7 mouse cellular contexts compared by ENCODE assay signal in the genomic region with DNA sequence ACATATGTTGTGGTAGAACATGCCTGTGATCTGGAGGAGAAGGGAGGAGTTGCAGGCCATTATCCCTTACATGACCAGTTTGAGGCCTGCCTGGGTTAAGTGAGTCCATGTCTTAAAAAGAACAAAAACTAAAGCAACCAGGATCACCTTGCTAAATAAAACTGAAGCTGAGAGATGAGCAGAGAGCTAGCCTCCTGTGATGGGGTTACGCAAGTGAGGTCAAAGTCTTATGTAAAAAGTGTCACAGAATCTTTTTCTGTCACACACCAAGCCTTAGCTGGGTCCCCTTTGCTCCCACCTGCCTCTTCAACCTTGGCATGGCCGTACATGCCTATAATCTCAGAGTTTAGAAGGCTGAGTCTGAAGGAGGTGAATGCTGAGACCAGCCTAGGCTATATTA. TPM values are rescaled to one million over a fixed set of nuclear protein-coding genes. Genes with fewer than 3 reads are reported as not detected.
DNase-seq lines count a peak whose midpoint lies in the region; ATAC-seq and TF ChIP-seq lines count a peak whose summit lies in the region.

No protein-coding gene starts in this region.

- no peak overlapping the region; the same call in 1 of the 2 replicates for H3K9ac ChIP-seq in lung, embryonic 14.5 days
- H3K9ac ChIP-seq in forebrain, embryonic 16.5 days (replicated peaks; ENCODE audit: low read depth, low read length) = no peak overlapping the region
- H3K9ac ChIP-seq in limb, embryonic 15.5 days = no peak overlapping the region
- H3K9ac ChIP-seq in stomach, embryonic 15.5 days = no peak overlapping the region

- no peak for TF ChIP-seq CTCF in lung, embryonic 14.5 days (IDR thresholded peaks at IDR 0.05; ENCODE audit: low read depth)

- whole genome bisulfite sequencing in lung, embryonic 14.5 days = 73% methylated on average over 2 of the region's 2 CpGs
- 82% methylated on average over 2 of the region's 2 CpGs for WGBS in forebrain, embryonic 16.5 days
- 82% methylated on average over 2 of the region's 2 CpGs for WGBS in limb, embryonic 15.5 days
- WGBS in stomach, embryonic 15.5 days = 78% methylated on average over 2 of the region's 2 CpGs

- H3K27me3 ChIP-seq in lung, embryonic 14.5 days (ENCODE audit: insufficient read depth, low read length) = no peaks in the 10 kb centered on the region
- H3K27me3 ChIP-seq in forebrain, embryonic 16.5 days (replicated peaks; ENCODE audit: control insufficient read depth, insufficient read depth, low read length) = no peaks in the 10 kb centered on the region
- no peaks in the 10 kb centered on the region for H3K27me3 ChIP-seq in limb, embryonic 15.5 days
- no peaks in the 10 kb centered on the region for H3K27me3 ChIP-seq in stomach, embryonic 15.5 days (replicated peaks)

- H3K4me3 ChIP-seq in lung, embryonic 14.5 days (ENCODE audit: low read depth, low read length) = peak overlapping the region; percentile 68; the same call in 1 of the 2 replicates
- H3K4me3 ChIP-seq in forebrain, embryonic 16.5 days (replicated peaks; ENCODE audit: low read length) = no peak overlapping the region
- H3K4me3 ChIP-seq in limb, embryonic 15.5 days = peak overlapping the region; percentile 79
- peak overlapping the region; percentile 75 for H3K4me3 ChIP-seq in stomach, embryonic 15.5 days (replicated peaks)

- peaks cover 6% of the 10 kb centered on the region; the same call in 1 of the 2 replicates for H3K4me1 ChIP-seq in lung, embryonic 14.5 days (ENCODE audit: insufficient read depth)
- peaks cover 16% of the 10 kb centered on the region for H3K4me1 ChIP-seq in forebrain, embryonic 16.5 days (replicated peaks; ENCODE audit: control insufficient read depth, insufficient read depth, low read length)
- H3K4me1 ChIP-seq in limb, embryonic 15.5 days = peaks cover 19% of the 10 kb centered on the region
- peaks cover 11% of the 10 kb centered on the region; the same call in 1 of the 2 replicates for H3K4me1 ChIP-seq in stomach, embryonic 15.5 days

- H3K4me2 ChIP-seq in lung, embryonic 14.5 days = peak overlapping the region; percentile 80
- H3K4me2 ChIP-seq in forebrain, embryonic 16.5 days (ENCODE audit: low read length) = peak overlapping the region; percentile 66
- H3K4me2 ChIP-seq in limb, embryonic 15.5 days = peak overlapping the region; percentile 74
- H3K4me2 ChIP-seq in stomach, embryonic 15.5 days = peak overlapping the region; percentile 78

- ATAC-seq in lung, embryonic 14.5 days (ENCODE audit: insufficient read depth) = no peak
- no peak for ATAC-seq in forebrain, embryonic 16.5 days
- no peak for ATAC-seq in limb, embryonic 15.5 days (ENCODE audit: insufficient number of reproducible peaks, low FRiP score, low TSS enrichment, low read depth)
- ATAC-seq in stomach, embryonic 15.5 days (ENCODE audit: insufficient read depth, low FRiP score, low read depth) = no peak

- H3K36me3 ChIP-seq in lung, embryonic 14.5 days (ENCODE audit: insufficient read depth) = no peaks in the 10 kb centered on the region
- no peaks in the 10 kb centered on the region for H3K36me3 ChIP-seq in forebrain, embryonic 16.5 days (ENCODE audit: control insufficient read depth, insufficient read depth)
- H3K36me3 ChIP-seq in limb, embryonic 15.5 days = peaks cover 20% of the 10 kb centered on the region; the same call in 1 of the 2 replicates
- H3K36me3 ChIP-seq in stomach, embryonic 15.5 days = no peaks in the 10 kb centered on the region

- no peak overlapping the region for H3K27ac ChIP-seq in lung, embryonic 14.5 days (ENCODE audit: low read depth)
- no peak overlapping the region for H3K27ac ChIP-seq in forebrain, embryonic 16.5 days (ENCODE audit: low read length)
- 0 out of 2 replicates have a peak overlapping the region, but pooled peaks have one; percentile 87 for H3K27ac ChIP-seq in limb, embryonic 15.5 days
- H3K27ac ChIP-seq in stomach, embryonic 15.5 days = no peak overlapping the region

- no peak for DNase-seq in lung, embryonic 14.5 days
- no peak for DNase-seq in lung, postnatal 36 days
- DNase-seq in thymus, postnatal 25 days = no peak
- no peak for DNase-seq in natural killer cell, adult 2 months (ENCODE audit: low spot score in 2 of 2)

- H3K9me3 ChIP-seq in lung, embryonic 14.5 days (ENCODE audit: low read depth, low read length) = 0 out of 2 replicates have a peak, but pooled peaks cover 3% of the 10 kb centered on the region
- H3K9me3 ChIP-seq in forebrain, embryonic 16.5 days (ENCODE audit: control insufficient read depth, low read length) = 0 out of 2 replicates have a peak, but pooled peaks cover 2% of the 10 kb centered on the region
- H3K9me3 ChIP-seq in limb, embryonic 15.5 days = 0 out of 2 replicates have a peak, but pooled peaks cover 5% of the 10 kb centered on the region
- no peaks in the 10 kb centered on the region for H3K9me3 ChIP-seq in stomach, embryonic 15.5 days

RNA-seq across cellular contexts. Expression of a gene that starts 0.6 kb away (rescaled TPM):
- polyA plus RNA-seq in lung, embryonic 14.5 days (2014; fragmentation: Nextera tagmentation; extraction: Ambion mirVana) = not detected in 2 replicates
- polyA plus RNA-seq in forebrain, embryonic 16.5 days (2015; fragmentation: Nextera tagmentation; extraction: Ambion mirVana) = not detected in 2 replicates
- polyA plus RNA-seq in limb, embryonic 15.5 days (2015; fragmentation: Nextera tagmentation; extraction: Ambion mirVana) = 3.4 TPM in 1 of 2 replicates, not detected in the other
- polyA plus RNA-seq in stomach, embryonic 15.5 days (2015; fragmentation: Nextera tagmentation; extraction: Ambion mirVana) = 2.4 and 2.6 TPM in 2 replicates

RNA-seq across cellular contexts. Expression of a gene that starts 2.7 kb away (rescaled TPM):
- 21.3 and 22.7 TPM in 2 replicates for polyA plus RNA-seq in lung, embryonic 14.5 days (2014; fragmentation: Nextera tagmentation; extraction: Ambion mirVana)
- polyA plus RNA-seq in forebrain, embryonic 16.5 days (2015; fragmentation: Nextera tagmentation; extraction: Ambion mirVana) = 18.0 and 19.3 TPM in 2 replicates
- 13.7 and 18.8 TPM in 2 replicates for polyA plus RNA-seq in limb, embryonic 15.5 days (2015; fragmentation: Nextera tagmentation; extraction: Ambion mirVana)
- 14.3 and 16.1 TPM in 2 replicates for polyA plus RNA-seq in stomach, embryonic 15.5 days (2015; fragmentation: Nextera tagmentation; extraction: Ambion mirVana)

RNA-seq across cellular contexts. Expression of a gene that starts 6.3 kb away (rescaled TPM):
- polyA plus RNA-seq in lung, embryonic 14.5 days (2014; fragmentation: Nextera tagmentation; extraction: Ambion mirVana) = 21.9 and 23.2 TPM in 2 replicates
- 8.5 and 11.7 TPM in 2 replicates for polyA plus RNA-seq in forebrain, embryonic 16.5 days (2015; fragmentation: Nextera tagmentation; extraction: Ambion mirVana)
- polyA plus RNA-seq in limb, embryonic 15.5 days (2015; fragmentation: Nextera tagmentation; extraction: Ambion mirVana) = 37.1 and 42.8 TPM in 2 replicates
- polyA plus RNA-seq in stomach, embryonic 15.5 days (2015; fragmentation: Nextera tagmentation; extraction: Ambion mirVana) = 65.2 and 73.8 TPM in 2 replicates

RNA-seq across cellular contexts. Expression of a gene that starts 12.4 kb away (rescaled TPM):
- 72.1 and 73.1 TPM in 2 replicates for polyA plus RNA-seq in lung, embryonic 14.5 days (2014; fragmentation: Nextera tagmentation; extraction: Ambion mirVana)
- polyA plus RNA-seq in forebrain, embryonic 16.5 days (2015; fragmentation: Nextera tagmentation; extraction: Ambion mirVana) = 93.6 and 104 TPM in 2 replicates
- 80.8 and 82.0 TPM in 2 replicates for polyA plus RNA-seq in limb, embryonic 15.5 days (2015; fragmentation: Nextera tagmentation; extraction: Ambion mirVana)
- polyA plus RNA-seq in stomach, embryonic 15.5 days (2015; fragmentation: Nextera tagmentation; extraction: Ambion mirVana) = 63.2 and 72.3 TPM in 2 replicates

RNA-seq across cellular contexts. Expression of a gene that starts 29.4 kb away (rescaled TPM):
- 31.1 and 41.9 TPM in 2 replicates for polyA plus RNA-seq in lung, embryonic 14.5 days (2014; fragmentation: Nextera tagmentation; extraction: Ambion mirVana)
- 129 and 145 TPM in 2 replicates for polyA plus RNA-seq in forebrain, embryonic 16.5 days (2015; fragmentation: Nextera tagmentation; extraction: Ambion mirVana)
- polyA plus RNA-seq in limb, embryonic 15.5 days (2015; fragmentation: Nextera tagmentation; extraction: Ambion mirVana) = 33.2 and 35.2 TPM in 2 replicates
- 23.2 and 26.6 TPM in 2 replicates for polyA plus RNA-seq in stomach, embryonic 15.5 days (2015; fragmentation: Nextera tagmentation; extraction: Ambion mirVana)
